Mouse (Mus musculus) liver, embryonic 15.5 days (tissue): Measurements from ENCODE around the gene Frrs1. TPM values are rescaled to one million over a fixed set of nuclear protein-coding genes. Genes with fewer than 3 reads are reported as not detected.

Source experiments
- ATAC-seq: fragments of 200-750 bp; cut with Nextera tagmentation; 2 replicates; pipeline ENCODE4 v1.8.0; 2017; ENCODE audit warnings: moderate number of reproducible peaks, mild to moderate bottlenecking, moderate library complexity; ENCODE audit not compliant: insufficient read depth
- H3K27ac ChIP-seq: fragments of 300-500 bp; sonication (generic); replicated peaks from 2 replicates; pipeline ENCODE4 v1.5.1; 2015; ENCODE audit warnings: mild to moderate bottlenecking, inconsistent platforms
- H3K27me3 ChIP-seq: fragments of 300-500 bp; sonication (generic); 2 replicates; pipeline ENCODE4 v1.6.1; 2015; ENCODE audit warnings: mild to moderate bottlenecking, inconsistent platforms
- H3K36me3 ChIP-seq: fragments of 300-500 bp; sonication (generic); replicated peaks from 2 replicates; pipeline ENCODE4 v1.6.1; 2015; ENCODE audit warnings: moderate library complexity, mild to moderate bottlenecking, inconsistent platforms
- H3K4me1 ChIP-seq: fragments of 300-500 bp; sonication (generic); replicated peaks from 2 replicates; pipeline ENCODE4 v1.6.1; 2015; ENCODE audit warnings: inconsistent platforms
- H3K4me2 ChIP-seq: fragments of 300-500 bp; sonication (generic); 2 replicates; pipeline ENCODE4 v1.6.1; 2015; ENCODE audit warnings: moderate library complexity, mild to moderate bottlenecking, inconsistent platforms
- H3K4me3 ChIP-seq: fragments of 300-500 bp; sonication (generic); replicated peaks from 2 replicates; pipeline ENCODE4 v1.5.1; 2015; ENCODE audit warnings: mild to moderate bottlenecking, inconsistent platforms
- H3K9ac ChIP-seq: fragments of 300-500 bp; sonication (generic); 2 replicates; pipeline ENCODE4 v1.6.1; 2015; ENCODE audit warnings: moderate library complexity, mild to moderate bottlenecking, inconsistent platforms
- H3K9me3 ChIP-seq: fragments of 300-500 bp; sonication (generic); replicated peaks from 2 replicates; pipeline ENCODE4 v1.6.1; 2016; ENCODE audit warnings: inconsistent platforms
- WGBS: fragments of 180-500 bp; shearing (Covaris S2); methylation state at CpG from one replicate; pipeline ENCODE4 v1.1.7; 2015; ENCODE audit warnings: mixed read lengths; ENCODE audit not compliant: insufficient replicate concordance; 5-methylcytosine and 5-hydroxymethylcytosine counted together
- polyA plus RNA-seq: library from polyadenylated mRNA; unstranded; fragments of >200 nt; fragmentation: Nextera tagmentation; extraction: Ambion mirVana; gene quantifications from 2 replicates; pipeline ENCODE4 v1.2.1, GENCODE M21; 2015

Frrs1 gene
- polyA plus RNA-seq, 1 experiment from 2014 or later: 38.0 TPM

DNA sequence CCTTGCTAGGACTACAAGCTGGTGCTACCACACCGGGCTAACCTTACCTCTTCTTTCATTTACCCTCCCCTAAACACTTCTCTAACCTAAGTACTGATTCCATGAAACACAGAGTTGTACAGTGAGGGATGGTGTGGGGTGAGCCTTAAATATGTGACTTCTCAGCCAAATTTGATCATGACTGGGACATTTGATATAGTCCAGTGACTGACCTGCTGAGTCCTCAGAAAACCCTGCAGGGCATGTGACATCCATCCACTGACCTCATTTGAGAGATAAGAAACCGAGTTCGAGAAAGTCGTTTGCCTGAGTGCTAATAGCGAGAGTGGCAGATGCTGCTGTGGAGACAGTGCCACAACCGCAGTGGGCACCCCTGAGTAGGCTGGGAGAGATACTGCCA is 55.1 kb downstream of the Frrs1 start:
- Histone ChIP-seq H3K27me3 (no peaks in the 10 kb centered on the region), H3K4me2 (no peak overlapping the region), H3K9ac (no peak overlapping the region), H3K27ac (no peak overlapping the region), H3K36me3 (no peaks in the 10 kb centered on the region), H3K4me1 (no peaks in the 10 kb centered on the region), H3K9me3 (no peaks in the 10 kb centered on the region), H3K4me3 (no peak overlapping the region)
- ATAC-seq: no peak
- 53% methylated on average over 6 of the region's 6 CpGs for WGBS

DNA sequence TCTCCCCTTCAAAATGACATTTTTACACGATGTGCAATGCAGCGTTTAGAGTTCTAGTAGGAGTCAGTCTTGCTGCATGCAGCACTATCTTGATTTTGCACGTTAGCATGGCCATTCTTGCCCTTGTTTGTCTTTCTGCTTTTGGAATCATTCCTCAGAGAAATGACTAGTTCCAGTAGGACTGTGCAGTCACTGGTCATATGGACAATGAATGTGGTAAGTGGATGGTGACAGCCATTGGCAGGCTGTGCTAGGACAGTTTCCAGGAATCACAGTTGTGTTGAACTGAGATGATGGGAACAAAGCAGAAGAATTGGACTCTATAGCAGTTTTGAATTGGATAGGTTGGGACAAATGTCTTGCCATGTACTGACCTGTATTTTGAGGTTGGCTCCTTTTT is 55.7 kb downstream of the Frrs1 start:
- 56% methylated on average over 3 of the region's 3 CpGs for WGBS
- H3K9ac ChIP-seq: no peak overlapping the region
- H3K4me3 ChIP-seq: no peak overlapping the region
- H3K4me1 ChIP-seq: no peaks in the 10 kb centered on the region
- no peak overlapping the region for H3K27ac ChIP-seq
- no peak for ATAC-seq
- no peaks in the 10 kb centered on the region for H3K9me3 ChIP-seq
- H3K27me3 ChIP-seq: no peaks in the 10 kb centered on the region
- H3K4me2 ChIP-seq: no peak overlapping the region
- no peaks in the 10 kb centered on the region for H3K36me3 ChIP-seq

DNA sequence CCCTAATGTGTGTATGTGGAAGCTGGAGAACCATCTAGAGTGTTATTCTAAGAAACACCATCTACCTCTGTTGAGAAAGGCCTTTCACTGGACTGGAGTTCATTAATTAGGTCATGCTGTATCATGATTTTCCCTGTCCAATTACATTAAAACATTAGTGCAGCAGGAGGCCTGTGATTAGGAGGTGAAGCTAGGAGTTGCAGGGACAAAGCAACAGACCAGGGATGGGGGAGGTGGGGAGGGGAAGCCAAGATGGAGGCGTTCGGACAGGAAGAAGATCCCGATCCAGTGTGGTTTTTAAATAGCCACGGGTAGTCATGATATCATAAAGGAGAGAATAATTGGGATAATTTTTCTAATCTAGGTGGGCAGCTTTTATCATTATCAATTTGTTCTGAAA is 57.8 kb downstream of the Frrs1 start:
- Histone ChIP-seq H3K4me1 (no peaks in the 10 kb centered on the region), H3K36me3 (no peaks in the 10 kb centered on the region), H3K4me2 (no peak overlapping the region), H3K9ac (no peak overlapping the region), H3K27me3 (no peaks in the 10 kb centered on the region), H3K27ac (no peak overlapping the region), H3K4me3 (no peak overlapping the region), H3K9me3 (no peaks in the 10 kb centered on the region)
- WGBS: 67% methylated on average over 4 of the region's 4 CpGs
- ATAC-seq: no peak

DNA sequence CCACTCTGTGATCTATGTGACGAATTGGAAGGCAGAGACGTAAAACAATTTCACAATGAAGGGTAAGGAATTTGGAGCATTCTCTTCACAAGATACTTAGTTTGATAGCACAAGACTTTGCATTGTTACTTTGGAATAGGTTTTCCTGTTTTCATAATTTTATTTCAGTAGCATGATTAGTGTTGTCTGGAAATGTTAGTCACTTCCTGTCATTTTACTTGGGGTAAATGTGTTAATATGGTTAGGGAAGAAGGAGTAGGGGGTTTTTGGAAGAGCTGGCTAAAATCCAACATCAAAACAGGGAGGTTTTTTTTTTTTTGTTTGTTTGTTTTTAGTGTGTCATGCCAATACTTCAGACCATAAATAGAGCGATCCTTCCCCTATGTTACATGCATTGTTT is 62.3 kb downstream of the Frrs1 start:
- H3K27ac ChIP-seq: no peak overlapping the region
- 69% methylated on average over 3 of the region's 3 CpGs for WGBS
- H3K27me3 ChIP-seq: no peaks in the 10 kb centered on the region
- H3K4me2 ChIP-seq: no peak overlapping the region
- H3K9ac ChIP-seq: no peak overlapping the region
- ATAC-seq: no peak
- no peaks in the 10 kb centered on the region for H3K4me1 ChIP-seq
- no peaks in the 10 kb centered on the region for H3K9me3 ChIP-seq
- H3K36me3 ChIP-seq: no peaks in the 10 kb centered on the region
- H3K4me3 ChIP-seq: no peak overlapping the region

DNA sequence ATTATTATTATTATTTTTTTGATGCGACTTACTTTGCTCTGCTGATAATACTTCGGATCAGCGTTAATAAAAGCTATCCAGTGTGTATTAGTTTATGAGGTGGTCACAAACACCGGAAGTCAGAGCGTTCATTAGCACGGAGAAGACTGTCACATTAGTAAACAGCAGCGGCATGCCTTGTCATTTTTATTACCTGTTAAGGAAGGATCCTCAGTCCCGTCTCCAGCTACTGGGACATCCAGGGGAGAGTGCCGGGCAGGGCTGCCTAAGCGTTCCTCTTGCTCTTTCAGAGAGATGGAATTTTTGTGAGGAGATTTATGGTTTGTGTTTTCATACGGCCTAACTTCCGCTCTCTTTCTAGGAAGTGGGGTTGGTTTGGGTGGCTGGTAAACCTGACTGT is 63.8 kb downstream of the Frrs1 start:
- H3K27me3 ChIP-seq: no peaks in the 10 kb centered on the region
- H3K9me3 ChIP-seq: no peaks in the 10 kb centered on the region
- WGBS: 61% methylated on average over 12 of the region's 12 CpGs
- no peak for ATAC-seq
- H3K4me3 ChIP-seq: no peak overlapping the region
- no peak overlapping the region for H3K9ac ChIP-seq
- no peaks in the 10 kb centered on the region for H3K36me3 ChIP-seq
- no peak overlapping the region for H3K4me2 ChIP-seq
- no peak overlapping the region for H3K27ac ChIP-seq
- H3K4me1 ChIP-seq: no peaks in the 10 kb centered on the region

DNA sequence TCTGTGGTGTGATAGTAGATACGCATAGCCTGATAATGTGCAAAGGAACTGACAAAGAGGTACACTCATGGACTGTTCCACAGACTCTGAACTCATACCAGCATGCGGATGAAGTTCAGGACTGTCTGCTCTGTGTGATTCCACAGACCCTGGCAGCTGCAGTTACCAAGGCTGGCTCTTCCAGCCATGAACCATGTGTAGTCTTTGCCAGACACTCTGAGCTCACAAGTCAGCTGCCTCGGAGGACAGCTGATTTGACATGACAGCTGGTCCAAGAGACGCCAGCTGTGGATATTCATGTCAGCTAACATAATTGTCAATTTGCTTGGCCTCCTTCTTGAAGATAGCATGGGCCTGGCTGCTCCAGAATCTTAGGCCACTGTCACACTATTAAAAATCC is 69.7 kb downstream of the Frrs1 start:
- no peak overlapping the region for H3K9ac ChIP-seq
- H3K27me3 ChIP-seq: no peaks in the 10 kb centered on the region
- no peak overlapping the region for H3K4me2 ChIP-seq
- H3K27ac ChIP-seq: no peak overlapping the region
- ATAC-seq: no peak
- no peaks in the 10 kb centered on the region for H3K36me3 ChIP-seq
- WGBS: 63% methylated on average over 4 of the region's 4 CpGs
- H3K4me3 ChIP-seq: no peak overlapping the region
- H3K9me3 ChIP-seq: no peaks in the 10 kb centered on the region
- H3K4me1 ChIP-seq: no peaks in the 10 kb centered on the region

DNA sequence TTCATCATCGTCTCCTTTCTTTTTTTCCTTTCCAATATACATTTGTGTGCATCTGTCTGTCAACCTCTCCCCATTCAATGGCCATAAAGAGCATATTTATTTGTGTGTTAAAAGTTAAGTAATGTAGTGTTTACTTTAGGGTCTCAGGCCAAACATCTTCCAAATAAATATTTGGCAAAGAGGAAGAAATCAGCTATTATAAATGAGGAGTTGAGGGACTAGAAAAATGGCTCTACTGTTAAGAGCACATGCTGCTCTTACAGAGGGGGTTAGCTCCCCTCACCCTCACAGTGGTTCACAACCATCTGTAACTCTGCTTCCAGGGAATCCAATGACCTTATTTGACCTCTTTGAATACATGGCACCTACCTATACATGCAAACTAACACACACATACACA is 73.9 kb downstream of the Frrs1 start:
- no peak overlapping the region for H3K4me2 ChIP-seq
- H3K9ac ChIP-seq: no peak overlapping the region
- no peaks in the 10 kb centered on the region for H3K27me3 ChIP-seq
- 55% methylated on average over 1 of the region's 1 CpGs for WGBS
- ATAC-seq: no peak
- H3K9me3 ChIP-seq: no peaks in the 10 kb centered on the region
- no peak overlapping the region for H3K27ac ChIP-seq
- H3K4me1 ChIP-seq: no peaks in the 10 kb centered on the region
- H3K36me3 ChIP-seq: no peaks in the 10 kb centered on the region
- H3K4me3 ChIP-seq: no peak overlapping the region

DNA sequence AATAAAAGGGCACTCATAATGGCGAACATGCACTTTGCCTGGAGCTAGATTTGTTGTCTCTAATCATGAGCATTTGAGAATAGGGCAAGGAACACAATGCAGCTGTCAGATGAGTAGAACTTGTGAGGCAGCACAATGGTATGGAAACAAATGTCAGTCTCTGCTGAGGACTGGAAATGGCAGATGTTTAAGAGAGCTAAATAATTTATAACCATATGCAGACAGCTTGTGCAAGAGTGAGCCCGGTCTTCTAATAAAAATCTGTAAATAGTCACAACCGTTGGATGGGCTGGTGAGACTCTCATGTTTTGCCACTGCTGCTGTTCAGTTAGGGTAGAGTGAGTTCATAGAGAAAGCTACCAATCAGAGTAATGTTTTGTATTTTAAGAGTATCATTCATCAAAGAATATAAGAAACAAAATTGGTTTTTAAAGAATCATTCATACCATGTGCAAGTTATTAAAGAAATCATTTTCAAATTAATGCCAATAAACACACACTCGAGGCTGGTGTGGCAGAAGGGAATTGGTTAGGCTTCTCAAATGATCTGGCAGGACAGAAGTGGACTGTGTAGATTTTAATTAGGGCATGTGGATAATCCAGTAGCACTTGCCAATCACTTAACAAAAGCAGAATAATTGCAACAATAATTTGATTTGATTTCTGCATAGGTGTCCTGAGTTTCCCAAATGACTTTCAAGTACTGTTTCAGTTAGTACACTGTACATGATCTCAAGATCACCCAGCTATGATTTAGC is 77.8 kb downstream of the Frrs1 start:
- Histone ChIP-seq H3K4me2 (no peak overlapping the region), H3K9me3 (no peaks in the 10 kb centered on the region), H3K27ac (no peak overlapping the region), H3K36me3 (no peaks in the 10 kb centered on the region), H3K9ac (no peak overlapping the region), H3K4me1 (no peaks in the 10 kb centered on the region), H3K27me3 (no peaks in the 10 kb centered on the region), H3K4me3 (no peak overlapping the region)
- WGBS: 55% methylated on average over 4 of the region's 4 CpGs
- no peak for ATAC-seq

DNA sequence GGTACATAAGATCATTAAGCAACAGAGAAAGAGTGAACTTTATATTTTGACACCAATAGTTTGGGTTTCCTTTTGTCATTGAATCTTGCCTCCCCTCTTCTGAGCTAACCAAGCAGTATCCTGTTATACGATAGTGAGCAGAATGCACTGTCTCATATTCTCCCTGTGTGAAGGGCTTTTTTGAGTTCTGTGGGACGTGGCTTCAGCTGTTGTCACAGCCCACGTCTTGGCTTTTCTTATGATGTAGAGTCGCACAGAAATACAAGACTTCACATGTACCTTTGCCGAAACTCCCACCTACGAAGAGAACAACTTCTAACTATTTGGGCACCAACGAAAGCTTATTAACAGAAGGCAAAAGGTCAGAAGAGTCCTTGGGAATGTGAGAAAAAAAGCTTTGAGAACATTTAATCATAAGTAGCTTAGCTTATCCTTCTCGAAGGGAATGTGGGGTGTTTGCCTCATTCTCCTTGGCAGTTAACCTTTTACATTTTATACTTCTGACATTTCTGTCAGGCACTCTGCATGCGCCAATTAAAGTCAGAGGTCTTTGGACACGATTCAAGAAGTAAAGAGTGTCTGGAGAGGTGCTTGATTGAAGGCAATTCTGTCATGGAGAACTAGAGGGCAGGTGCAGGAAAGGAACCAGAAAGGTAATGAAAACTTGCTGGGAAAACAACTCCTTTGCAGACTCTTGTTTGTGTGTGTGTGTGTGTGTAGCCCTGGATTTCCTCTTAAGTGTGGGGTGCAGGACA is 81.7 kb downstream of the Frrs1 start:
- Histone ChIP-seq H3K4me3 (no peak overlapping the region), H3K4me1 (no peaks in the 10 kb centered on the region), H3K4me2 (no peak overlapping the region), H3K36me3 (no peaks in the 10 kb centered on the region), H3K9me3 (no peaks in the 10 kb centered on the region), H3K9ac (no peak overlapping the region), H3K27ac (no peak overlapping the region), H3K27me3 (no peaks in the 10 kb centered on the region)
- 59% methylated on average over 10 of the region's 10 CpGs for WGBS
- no peak for ATAC-seq

DNA sequence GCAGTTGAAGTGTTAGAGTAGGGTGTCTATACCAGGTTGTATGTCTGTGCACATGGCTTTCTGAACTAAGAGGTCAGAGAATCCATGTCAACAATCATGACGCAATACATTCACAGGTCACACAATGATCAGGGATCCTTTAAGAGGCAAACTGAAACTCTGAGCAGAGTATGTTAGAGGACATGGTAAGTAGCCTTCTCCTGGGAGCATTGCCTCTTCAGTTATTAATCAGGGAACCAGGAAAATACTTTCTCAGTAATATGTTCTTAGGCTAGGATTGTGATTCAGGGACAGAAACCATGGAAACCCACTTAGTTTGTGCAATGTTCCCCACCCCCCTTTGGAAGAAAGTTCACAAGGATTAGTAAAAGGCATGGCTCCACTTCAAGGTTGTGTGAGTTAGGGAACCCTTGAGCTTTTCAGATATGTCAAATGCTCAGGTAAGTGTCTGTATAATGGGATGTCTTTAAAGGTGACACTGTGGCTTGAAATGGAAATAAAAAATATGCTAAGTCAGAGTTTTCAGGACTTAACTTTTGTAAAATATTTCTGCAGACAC is 82.4 kb downstream of the Frrs1 start:
- H3K4me1 ChIP-seq: no peaks in the 10 kb centered on the region
- no peaks in the 10 kb centered on the region for H3K9me3 ChIP-seq
- no peak overlapping the region for H3K4me2 ChIP-seq
- no peaks in the 10 kb centered on the region for H3K27me3 ChIP-seq
- WGBS: 77% methylated on average over 1 of the region's 1 CpGs
- no peak overlapping the region for H3K9ac ChIP-seq
- no peak overlapping the region for H3K27ac ChIP-seq
- ATAC-seq: no peak
- H3K36me3 ChIP-seq: no peaks in the 10 kb centered on the region
- no peak overlapping the region for H3K4me3 ChIP-seq

DNA sequence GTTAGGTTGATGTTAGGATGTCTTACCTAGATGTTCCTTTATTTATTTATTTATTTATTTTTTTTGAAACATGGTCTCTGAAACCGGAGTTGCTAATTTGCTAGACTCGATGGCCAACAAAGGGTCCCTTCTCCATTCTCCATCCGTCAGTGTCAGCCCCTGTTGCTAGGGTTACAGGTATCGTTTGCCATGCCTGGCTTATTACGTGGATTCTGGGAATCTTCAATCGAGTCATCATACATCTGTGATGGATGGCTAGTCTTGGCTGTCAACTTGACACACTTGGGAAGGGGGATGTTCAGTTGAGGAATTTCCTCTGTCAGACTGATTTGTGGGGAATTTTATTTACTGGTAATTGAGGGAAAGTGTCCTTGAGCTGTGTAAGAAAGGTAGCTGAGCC is 83.5 kb downstream of the Frrs1 start:
- Histone ChIP-seq H3K9ac (no peak overlapping the region), H3K4me1 (no peaks in the 10 kb centered on the region), H3K27ac (no peak overlapping the region), H3K27me3 (no peaks in the 10 kb centered on the region), H3K9me3 (no peaks in the 10 kb centered on the region), H3K4me2 (no peak overlapping the region), H3K4me3 (no peak overlapping the region), H3K36me3 (no peaks in the 10 kb centered on the region)
- ATAC-seq: no peak
- 66% methylated on average over 6 of the region's 6 CpGs for WGBS
